7 mouse cellular contexts compared by ENCODE assay signal in genomic region chr4:106839964-106840611, GRCm38 (mm10). TPM values are rescaled to one million over a fixed set of nuclear protein-coding genes. Genes with fewer than 3 reads are reported as not detected.
DNase-seq lines count a peak whose midpoint lies in the region; ATAC-seq lines count a peak whose summit lies in the region.

No protein-coding gene starts in this region.

- H3K9ac ChIP-seq in midbrain, embryonic 13.5 days (replicated peaks) = peak overlapping the region; percentile 92

- no peaks in the 10 kb centered on the region for H3K27me3 ChIP-seq in limb, embryonic 10.5 days (ENCODE audit: low read depth, poor library complexity, severe bottlenecking)
- H3K27me3 ChIP-seq in midbrain, embryonic 13.5 days = 0 out of 2 replicates have a peak, but pooled peaks cover 3% of the 10 kb centered on the region

- peaks cover 85% of the 10 kb centered on the region for H3K4me1 ChIP-seq in limb, embryonic 10.5 days
- peaks cover 62% of the 10 kb centered on the region for H3K4me1 ChIP-seq in midbrain, embryonic 13.5 days (replicated peaks)

- H3K27ac ChIP-seq in limb, embryonic 10.5 days = peak overlapping the region; percentile 95
- H3K27ac ChIP-seq in midbrain, embryonic 13.5 days = peak overlapping the region; percentile 99

- peak; percentile 91 to 92 for DNase-seq in adrenal gland, adult 18-20 months (ENCODE audit: low spot score in 2 of 2)
- DNase-seq in embryo, embryonic 10.5 days (ENCODE audit: low spot score) = peak; percentile 93
- peak; percentile 93 to 97 for DNase-seq in gastrocnemius, postnatal 4 days (ENCODE audit: low spot score in 2 of 2)
- peak; percentile 87 for DNase-seq in kidney, adult 11 months
- peak; percentile 96 for DNase-seq in limb, embryonic 10.5 days (ENCODE audit: low spot score)
- peak; percentile 66 for DNase-seq in spleen, adult 12 weeks (ENCODE audit: low spot score)

- H3K4me2 ChIP-seq in midbrain, embryonic 13.5 days (replicated peaks) = peak overlapping the region; percentile 99

- WGBS in limb, embryonic 10.5 days = under 1% methylated on average over 38 of the region's 51 CpGs
- WGBS in midbrain, embryonic 13.5 days = 0% methylated on average over 26 of the region's 51 CpGs

- peak; percentile 59 for ATAC-seq in midbrain, embryonic 13.5 days

- no peaks in the 10 kb centered on the region for H3K9me3 ChIP-seq in limb, embryonic 10.5 days (replicated peaks)
- no peaks in the 10 kb centered on the region for H3K9me3 ChIP-seq in midbrain, embryonic 13.5 days

- H3K4me3 ChIP-seq in limb, embryonic 10.5 days = peak overlapping the region; percentile 64
- H3K4me3 ChIP-seq in midbrain, embryonic 13.5 days (replicated peaks) = peak overlapping the region; percentile 52

- no peaks in the 10 kb centered on the region for H3K36me3 ChIP-seq in limb, embryonic 10.5 days
- H3K36me3 ChIP-seq in midbrain, embryonic 13.5 days = no peaks in the 10 kb centered on the region

RNA-seq across cellular contexts. Expression of gene Acot11, which starts 35.3 kb away (rescaled TPM):
- 100 to 1,000 TPM in 1 of 2 experiments, 10 to 100 TPM in 1; 99.8 to 239 TPM for total RNA-seq in adrenal gland, adult 18-20 months (2021)
- 10 to 100 TPM; 12.3 to 15.8 TPM for total RNA-seq in gastrocnemius, postnatal 4 days (2021)
- polyA plus RNA-seq in limb, embryonic 10.5 days (2016; fragmentation: Nextera tagmentation; extraction: Ambion mirVana) = 9.0 and 10.7 TPM in 2 replicates
- 1.00 and 1.4 TPM in 2 replicates for polyA plus RNA-seq in midbrain, embryonic 13.5 days (2015; fragmentation: Nextera tagmentation; extraction: Ambion mirVana)

Comparison
In these comparisons a context has a peak if more than half of its experiments do, and no peak if none do; other contexts are left out.
1. Peak in every context shown above with its lines: DNase-seq, ATAC-seq, H3K4me3 ChIP-seq and H3K27ac ChIP-seq.
2. RNA of gene Acot11, which starts 35.3 kb away (total RNA-seq): 99.8 to 239 TPM in adrenal gland, adult 18-20 months; 12.3 to 15.8 TPM in gastrocnemius, postnatal 4 days; every median in the first group is over 4 times any median in the second.